Mouse (Mus musculus) MEL (cell line): Measurements from ENCODE around the gene Slc35b4. TPM values are rescaled to one million over a fixed set of nuclear protein-coding genes. Genes with fewer than 3 reads are reported as not detected.

ENCODE experiments used
- DNase-seq: peaks from one replicate; pipeline ENCODE4 v3.0.0; 2011; ENCODE audit warnings: low read depth, low spot score
- H3K27ac ChIP-seq: 2 replicates; pipeline ENCODE4 v1.5.1; 2012; ENCODE audit warnings: low read depth, mild to moderate bottlenecking, control low read depth, low read length, moderate library complexity; ENCODE audit not compliant: control insufficient read depth
- H3K27me3 ChIP-seq, 2 experiments: fragments of 150-350 bp in 1 of 2; sonication (generic) in 1 of 2; 2 replicates each; pipeline ENCODE4 v1.6.1; 2012; ENCODE audit warnings: low read length in 2 of 2, mild to moderate bottlenecking in 2 of 2, improper control_type of control experiment in 1 of 2, moderate library complexity in 1 of 2; ENCODE audit not compliant: insufficient read depth in 2 of 2, control insufficient read depth in 1 of 2
- H3K36me3 ChIP-seq, 2 experiments: 2 replicates each; pipeline ENCODE4 v1.6.1; 2012 to 2014; ENCODE audit warnings: low read length in 2 of 2, improper control_type of control experiment in 1 of 2, inconsistent platforms in 1 of 2, mild to moderate bottlenecking in 1 of 2; ENCODE audit not compliant: insufficient read depth in 2 of 2, control insufficient read depth in 1 of 2
- H3K4me1 ChIP-seq, 2 experiments: fragments of 150-350 bp in 1 of 2; sonication (generic) in 1 of 2; 2 replicates each; pipeline ENCODE4 v1.6.1; 2012; ENCODE audit warnings: low read length in 2 of 2, improper control_type of control experiment in 1 of 2, mild to moderate bottlenecking in 1 of 2; ENCODE audit not compliant: insufficient read depth in 2 of 2, control insufficient read depth in 1 of 2
- H3K4me3 ChIP-seq, 2 experiments: fragments of 150-350 bp in 1 of 2; sonication (generic) in 1 of 2; 2 replicates each; pipeline ENCODE4 v1.5.1; 2012; ENCODE audit warnings: low read depth in 2 of 2, low read length in 2 of 2, mild to moderate bottlenecking in 2 of 2, moderate library complexity in 2 of 2, control low read depth in 1 of 2, improper control_type of control experiment in 1 of 2; ENCODE audit not compliant: control insufficient read depth in 1 of 2, insufficient read depth in 1 of 2
- H3K79me2 ChIP-seq: 2 replicates; pipeline ENCODE4 v1.6.1; 2012; ENCODE audit warnings: mild to moderate bottlenecking, low read length, moderate library complexity; ENCODE audit not compliant: control insufficient read depth, poor library complexity, insufficient read depth
- H3K9ac ChIP-seq: 2 replicates; pipeline ENCODE4 v1.6.1; 2012; ENCODE audit warnings: low read depth, mild to moderate bottlenecking, control low read depth, low read length, moderate library complexity; ENCODE audit not compliant: control insufficient read depth, poor library complexity, severe bottlenecking
- H3K9me3 ChIP-seq: fragments of 150-350 bp; sonication (generic); replicated peaks from 2 replicates; pipeline ENCODE4 v1.6.1; 2012; ENCODE audit warnings: mild to moderate bottlenecking, low read length, improper control_type of control experiment, moderate library complexity; ENCODE audit not compliant: insufficient read depth
- BHLHE40 ChIP-seq: IDR thresholded peaks from 2 replicates; pipeline ENCODE4 v1.6.1; 2012; ENCODE audit warnings: low read depth, mild to moderate bottlenecking, inconsistent platforms, low read length, improper control_type of control experiment, borderline replicate concordance
- CHD1 ChIP-seq: IDR thresholded peaks from 2 replicates; pipeline ENCODE4 v1.6.1; 2012; ENCODE audit warnings: low read depth, mild to moderate bottlenecking, inconsistent platforms, low read length, improper control_type of control experiment
- CHD2 ChIP-seq: IDR thresholded peaks from 2 replicates; pipeline ENCODE4 v1.6.1; 2011; ENCODE audit warnings: low read length, improper control_type of control experiment
- CTCF ChIP-seq, 3 experiments: IDR thresholded peaks in 2 of 3; conservative IDR thresholded peaks in 1 of 3; 2 replicates each; pipeline ENCODE4 v1.5.1; 2011 to 2012; ENCODE audit warnings: low read length in 3 of 3, low read depth in 2 of 3, mild to moderate bottlenecking in 2 of 3, improper control_type of control experiment in 1 of 3, inconsistent platforms in 1 of 3, mixed read lengths in 1 of 3, moderate library complexity in 1 of 3; ENCODE audit not compliant: control insufficient read depth in 1 of 3, insufficient read depth in 1 of 3, poor library complexity in 1 of 3, severe bottlenecking in 1 of 3
- E2F4 ChIP-seq: IDR thresholded peaks from 2 replicates; pipeline ENCODE4 v1.6.1; 2011; ENCODE audit warnings: low read depth, low read length, improper control_type of control experiment, borderline replicate concordance
- ELF1 ChIP-seq: IDR thresholded peaks from 2 replicates; pipeline ENCODE4 v1.6.1; 2014; ENCODE audit warnings: low read depth, mild to moderate bottlenecking, inconsistent platforms, low read length, improper control_type of control experiment, moderate library complexity
- ETS1 ChIP-seq: IDR thresholded peaks from 2 replicates; pipeline ENCODE4 v1.6.1; 2012; ENCODE audit warnings: low read depth, mild to moderate bottlenecking, inconsistent platforms, low read length, improper control_type of control experiment, moderate library complexity
- GABPA ChIP-seq: IDR thresholded peaks from 2 replicates; pipeline ENCODE4 v1.6.1; 2012; ENCODE audit warnings: low read depth, mild to moderate bottlenecking, inconsistent platforms, low read length, improper control_type of control experiment, moderate library complexity
- HCFC1 ChIP-seq: IDR thresholded peaks from 2 replicates; pipeline ENCODE4 v1.6.1; 2012; ENCODE audit warnings: low read depth, mild to moderate bottlenecking, inconsistent platforms, low read length, improper control_type of control experiment, moderate library complexity
- KAT2A ChIP-seq: conservative IDR thresholded peaks from 2 replicates; pipeline ENCODE4 v1.6.1; 2012; ENCODE audit warnings: low read depth, low read length, improper control_type of control experiment, inconsistent platforms
- MXI1 ChIP-seq: IDR thresholded peaks from 2 replicates; pipeline ENCODE4 v1.6.1; 2011; ENCODE audit warnings: mild to moderate bottlenecking, low read depth, low read length, improper control_type of control experiment
- MYC ChIP-seq: IDR thresholded peaks from 2 replicates; pipeline ENCODE4 v1.6.1; 2011; ENCODE audit warnings: low read depth, mild to moderate bottlenecking, low read length, improper control_type of control experiment, moderate library complexity
- NRF1 ChIP-seq: IDR thresholded peaks from 2 replicates; pipeline ENCODE4 v1.6.1; 2014; ENCODE audit warnings: low read depth, mild to moderate bottlenecking, inconsistent platforms, low read length, improper control_type of control experiment, moderate library complexity; ENCODE audit not compliant: poor library complexity, insufficient read depth, severe bottlenecking
- POLR2AphosphoS2 ChIP-seq: IDR thresholded peaks from 2 replicates; pipeline ENCODE4 v1.6.1; 2011; ENCODE audit warnings: low read length, improper control_type of control experiment
- POLR2AphosphoS5 ChIP-seq: IDR thresholded peaks from 2 replicates; pipeline ENCODE4 v1.6.1; 2012; ENCODE audit warnings: low read depth, borderline replicate concordance, mild to moderate bottlenecking, inconsistent platforms, low read length, moderate library complexity, mixed read lengths
- RAD21 ChIP-seq: IDR thresholded peaks from 2 replicates; pipeline ENCODE4 v1.6.1; 2011; ENCODE audit warnings: mild to moderate bottlenecking, low read depth, low read length, improper control_type of control experiment
- RCOR1 ChIP-seq: IDR thresholded peaks from 2 replicates; pipeline ENCODE4 v1.6.1; 2012; ENCODE audit warnings: low read depth, mild to moderate bottlenecking, inconsistent platforms, low read length, improper control_type of control experiment
- SIN3A ChIP-seq: IDR thresholded peaks from 2 replicates; pipeline ENCODE4 v1.6.1; 2012; ENCODE audit warnings: low read length, improper control_type of control experiment, inconsistent platforms
- SMC3 ChIP-seq: IDR thresholded peaks from 2 replicates; pipeline ENCODE4 v1.6.1; 2011; ENCODE audit warnings: low read depth, low read length, improper control_type of control experiment
- TAL1 ChIP-seq: IDR thresholded peaks from 2 replicates; pipeline ENCODE4 v1.6.1; 2012; ENCODE audit warnings: mild to moderate bottlenecking, inconsistent platforms, low read length, moderate library complexity, mixed read lengths
- UBTF ChIP-seq: IDR thresholded peaks from 2 replicates; pipeline ENCODE4 v1.6.1; 2012; ENCODE audit warnings: low read depth, mild to moderate bottlenecking, inconsistent platforms, low read length, improper control_type of control experiment, moderate library complexity, borderline replicate concordance; ENCODE audit not compliant: insufficient read depth
- USF1 ChIP-seq: IDR thresholded peaks from 2 replicates; pipeline ENCODE4 v1.6.1; 2014; ENCODE audit warnings: low read depth, mild to moderate bottlenecking, inconsistent platforms, low read length, improper control_type of control experiment, moderate library complexity
- ZC3H11A ChIP-seq: IDR thresholded peaks from 2 replicates; pipeline ENCODE4 v1.6.1; 2012; ENCODE audit warnings: low read depth, mild to moderate bottlenecking, inconsistent platforms, low read length, improper control_type of control experiment
- ZKSCAN1 ChIP-seq: IDR thresholded peaks from 2 replicates; pipeline ENCODE4 v1.6.1; 2012; ENCODE audit warnings: low read depth, mild to moderate bottlenecking, inconsistent platforms, low read length, improper control_type of control experiment, moderate library complexity
- ZNF384 ChIP-seq: IDR thresholded peaks from 2 replicates; pipeline ENCODE4 v1.6.1; 2012; ENCODE audit warnings: low read depth, mild to moderate bottlenecking, inconsistent platforms, low read length, improper control_type of control experiment
- polyA plus RNA-seq, 2 experiments: library from polyadenylated mRNA; stranded (reverse) in 1 of 2; unstranded in 1 of 2; fragments of >175 nt in 1 of 2; fragments of >200 nt in 1 of 2; gene quantifications; 2 replicates each; pipeline versions ENCODE4 v1.2.1 to v1.2.4; 2012; ENCODE audit warnings: low replicate concordance in 2 of 2, low read depth in 1 of 2; ENCODE audit not compliant: insufficient read length in 2 of 2, insufficient read depth in 1 of 2, missing spikeins in 1 of 2
- total RNA-seq: library from RNA; depleted of rRNA; stranded (reverse); fragments of 300-350 nt; gene quantifications from 2 replicates; pipeline ENCODE4 v1.2.3, GENCODE M21; 2012

Slc35b4 gene
- total and polyA plus RNA-seq, 3 experiments: 6.1 to 10.7 TPM; not detected in 1

GRCm38 (mm10) chr6:34129261-34129660 lies 47.6 kb downstream of the Slc35b4 start:
- Histone ChIP-seq H3K4me3 (no peak overlapping the region), H3K9me3 (no peaks in the 10 kb centered on the region)
- DNase-seq: peak; percentile 24

DNA sequence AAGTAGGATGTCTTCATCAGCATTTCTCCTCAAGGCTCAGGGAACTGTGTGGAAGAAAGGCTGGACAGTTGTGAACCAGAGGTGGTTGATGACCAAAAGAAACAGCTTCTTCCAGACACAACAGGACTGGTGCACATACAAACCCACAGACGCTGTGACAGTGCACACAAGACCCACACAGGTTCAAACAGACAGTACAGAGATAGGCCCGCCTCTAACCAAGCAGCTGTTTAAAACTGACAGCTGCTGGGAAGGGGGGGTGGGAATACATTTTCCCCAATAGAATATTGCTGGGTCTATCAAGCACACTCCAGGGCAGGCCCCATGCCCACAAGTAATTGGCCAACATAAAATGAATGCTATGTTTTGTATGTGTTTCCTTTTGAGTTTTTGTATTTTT lies 52.5 kb downstream of the Slc35b4 start:
- Histone ChIP-seq H3K9ac (no peak overlapping the region), H3K36me3 (no peaks in the 10 kb centered on the region), H3K9me3 (no peaks in the 10 kb centered on the region), H3K4me3 (no peak overlapping the region), H3K27me3 (peaks cover 2 to 16% of the 10 kb centered on the region in 2 experiments), H3K79me2 (no peaks in the 10 kb centered on the region), H3K27ac (no peak overlapping the region), H3K4me1 (no peaks in the 10 kb centered on the region)
- TF ChIP-seq RCOR1 (no peak), CTCF (IDR thresholded peaks at IDR 0.05 in 2 of 3, conservative IDR thresholded peaks at IDR 0.05 in 1 of 3; ENCODE audit: control insufficient read depth in 1 of 3, insufficient read depth in 1 of 3, low read depth in 2 of 3, low read length in 3 of 3, poor library complexity in 1 of 3, severe bottlenecking in 1 of 3) (no peak), KAT2A (no peak), SIN3A (no peak), POLR2AphosphoS5 (no peak), UBTF (no peak), ZNF384 (no peak), POLR2AphosphoS2 (no peak), HCFC1 (no peak), RAD21 (no peak), ETS1 (no peak), GABPA (no peak), ZC3H11A (no peak), TAL1 (no peak), MYC (no peak)
- DNase-seq: no peak

More at GRCm38 (mm10) chr6:34129261-34129660, 47.6 kb downstream of the Slc35b4 start:
- no peak for TF ChIP-seq BHLHE40
- no peak for TF ChIP-seq NRF1
- no peak for TF ChIP-seq SMC3
- TF ChIP-seq POLR2AphosphoS5: no peak
- TF ChIP-seq ZC3H11A: no peak
- no peak for TF ChIP-seq CHD1
- no peak for TF ChIP-seq RCOR1
- TF ChIP-seq MXI1: no peak
- TF ChIP-seq ZKSCAN1: no peak
- TF ChIP-seq ELF1: no peak
- no peak for TF ChIP-seq USF1
- no peak for TF ChIP-seq GABPA
- TF ChIP-seq E2F4: no peak
- TF ChIP-seq CHD2: no peak
- no peak for TF ChIP-seq TAL1
- Histone ChIP-seq H3K27ac (no peak overlapping the region), H3K27me3 (peaks cover 0 to 5% of the 10 kb centered on the region in 2 experiments; a peak in 3 of 4 replicates), H3K9ac (no peak overlapping the region), H3K36me3 (no peaks in the 10 kb centered on the region), H3K79me2 (no peaks in the 10 kb centered on the region), H3K4me1 (no peaks in the 10 kb centered on the region)
